Mouse (Mus musculus) thymus, postnatal 10 days (tissue): ENCODE measurements around the gene Hoxd11.

Experiments
- DNase-seq, 2 experiments: peaks; one replicate each; pipeline ENCODE4 v3.0.0; 2021; ENCODE audit warnings: low spot score in 2 of 2

Gene Hoxd11

GRCm38 (mm10) chr2:74730331-74730730 is 51.0 kb downstream of the Hoxd11 start:
- DNase-seq, result no peak

GRCm38 (mm10) chr2:74731055-74731454 is 51.7 kb downstream of the Hoxd11 start:
- no peak for DNase-seq

GRCm38 (mm10) chr2:74731799-74732512 is 52.6 kb downstream of the Hoxd11 start:
- no peak for DNase-seq

GRCm38 (mm10) chr2:74732513-74733316 is 53.4 kb downstream of the Hoxd11 start:
- DNase-seq, result no peak

- DNase-seq, result no peak
These were observed 53.9 kb downstream of the Hoxd11 start for GRCm38 (mm10) chr2:74733317-74733661.

GRCm38 (mm10) chr2:74733765-74734164 is 54.4 kb downstream of the Hoxd11 start:
- no peak for DNase-seq

GRCm38 (mm10) chr2:74734451-74734850 is 55.1 kb downstream of the Hoxd11 start:
- DNase-seq, result no peak

- DNase-seq, result no peak
These were observed 55.8 kb downstream of the Hoxd11 start for GRCm38 (mm10) chr2:74734996-74735811.

- no peak for DNase-seq
These were observed 56.7 kb downstream of the Hoxd11 start for GRCm38 (mm10) chr2:74735851-74736687.
